Mouse (Mus musculus): ENCODE data around the gene Kcnj14.

DNA sequence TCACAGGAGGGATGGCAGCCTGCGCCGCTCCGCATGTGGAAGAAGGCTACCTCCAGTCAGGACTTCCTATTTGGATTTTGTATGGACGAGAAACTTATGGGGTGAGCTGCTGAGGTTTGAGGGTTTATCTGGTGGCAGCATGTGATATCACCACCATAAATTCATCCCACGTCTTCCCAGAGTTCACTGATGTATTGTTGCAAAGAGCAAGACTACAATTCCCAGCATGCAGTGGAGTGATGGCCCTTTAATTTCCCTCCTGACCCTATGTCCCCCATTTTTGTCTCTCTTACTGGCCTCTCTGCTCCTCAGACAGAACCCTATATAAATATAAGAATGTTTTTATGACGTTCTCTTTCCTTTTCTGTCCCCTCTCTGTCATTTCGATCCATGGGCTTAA lies 38.2 kb upstream of the Kcnj14 start:
- TF ChIP-seq CTCF (IDR thresholded peaks at IDR 0.05) (no peak), EP300 (IDR thresholded peaks at IDR 0.05) (no peak)

Data from lung, postnatal 0 days (tissue).